10 mouse cellular contexts compared by ENCODE assay signal in the genomic region with DNA sequence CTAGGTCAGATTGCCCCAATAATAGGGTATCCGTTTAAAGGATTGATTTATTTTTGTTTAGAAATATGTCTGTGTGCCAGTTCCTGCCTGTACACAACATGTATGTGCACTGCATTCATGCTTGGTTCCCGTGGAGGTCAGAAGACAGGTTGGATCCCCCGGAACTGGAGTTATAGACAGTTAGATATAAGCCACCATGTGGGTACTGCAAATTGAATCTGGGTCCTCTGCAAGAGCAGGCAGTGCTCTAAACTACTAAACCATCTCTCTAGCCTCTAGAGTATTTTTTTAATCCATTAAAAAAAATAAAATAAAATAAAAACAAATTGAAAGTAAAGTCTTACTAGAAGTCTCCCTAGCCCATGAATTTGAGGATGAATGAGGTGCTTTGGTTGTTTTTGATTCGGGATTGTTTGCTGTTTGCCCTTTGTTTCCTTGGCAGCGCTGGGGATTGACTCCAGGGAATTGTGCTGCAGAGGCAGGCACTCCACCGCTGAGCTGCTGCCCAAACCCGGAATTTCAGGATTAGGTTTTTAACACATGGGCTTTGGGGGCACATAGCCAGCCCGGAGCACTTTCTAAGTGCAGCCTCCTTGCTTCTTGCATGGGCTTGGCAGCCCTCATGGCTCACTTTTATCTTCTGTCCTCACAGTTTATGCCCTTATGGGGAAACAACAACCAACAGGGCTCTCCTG.
DNase-seq lines count a peak whose midpoint lies in the region; ATAC-seq lines count a peak whose summit lies in the region.
"Had no signal": no experiment of that assay in that cellular context is flagged by ENCODE, and none has a peak within 500 bp of the region (broad histone marks: within the 10 kb centered on the region; RNA-seq: fewer than 3 reads in every experiment).

No protein-coding gene starts in this region.

- no peak for DNase-seq in heart, embryonic 10.5 days (ENCODE audit: low spot score)
- no peak for DNase-seq in heart, adult 11 months
- peak; percentile 40 for DNase-seq in NIH3T3 (ENCODE audit: low read depth)
- peak; percentile 89 for DNase-seq in midbrain, embryonic 11.5 days (ENCODE audit: low spot score, missing footprints)
- no peak for DNase-seq in urinary bladder, adult 2 months (ENCODE audit: low spot score)
- no peak for DNase-seq in c-Kit-positive CD71-positive TER-119-positive erythroid progenitor cells, embryonic 14.5 days (ENCODE audit: low spot score)
- DNase-seq: right cerebral cortex, adult 18-20 months had no signal

- H3K4me3 ChIP-seq in heart, embryonic 10.5 days = no peak overlapping the region
- no peak overlapping the region for H3K4me3 ChIP-seq in heart, embryonic 13.5 days
- H3K4me3 ChIP-seq in midbrain, embryonic 11.5 days (ENCODE audit: low read depth, low read length) = no peak overlapping the region
- H3K4me3 ChIP-seq: embryonic facial prominence, embryonic 12.5 days had no signal

- no peaks in the 10 kb centered on the region for H3K27me3 ChIP-seq in heart, embryonic 10.5 days (ENCODE audit: insufficient read depth, poor library complexity, severe bottlenecking)
- H3K27me3 ChIP-seq in heart, embryonic 13.5 days (replicated peaks) = no peaks in the 10 kb centered on the region
- H3K27me3 ChIP-seq in midbrain, embryonic 11.5 days (ENCODE audit: control insufficient read depth, insufficient read depth, low read length) = no peaks in the 10 kb centered on the region
- H3K27me3 ChIP-seq: CH12.LX; embryonic facial prominence, embryonic 12.5 days had no signal

- no peak overlapping the region; the same call in 1 of the 2 replicates for H3K4me2 ChIP-seq in heart, embryonic 13.5 days
- H3K4me2 ChIP-seq in midbrain, embryonic 11.5 days = no peak overlapping the region
- H3K4me2 ChIP-seq: embryonic facial prominence, embryonic 12.5 days had no signal

- H3K9me3 ChIP-seq in heart, embryonic 10.5 days = no peaks in the 10 kb centered on the region
- H3K9me3 ChIP-seq in heart, embryonic 13.5 days = no peaks in the 10 kb centered on the region
- no peaks in the 10 kb centered on the region for H3K9me3 ChIP-seq in midbrain, embryonic 11.5 days (ENCODE audit: control insufficient read depth, low read length)
- H3K9me3 ChIP-seq: embryonic facial prominence, embryonic 12.5 days had no signal

- WGBS in heart, embryonic 10.5 days = 35% methylated on average over 8 of the region's 8 CpGs
- WGBS in heart, embryonic 13.5 days = 34% methylated on average over 8 of the region's 8 CpGs
- WGBS in midbrain, embryonic 11.5 days = 26% methylated on average over 8 of the region's 8 CpGs

- peaks cover 33% of the 10 kb centered on the region for H3K4me1 ChIP-seq in heart, embryonic 10.5 days
- peaks cover 43% of the 10 kb centered on the region for H3K4me1 ChIP-seq in heart, embryonic 13.5 days
- H3K4me1 ChIP-seq in midbrain, embryonic 11.5 days (ENCODE audit: control insufficient read depth, insufficient read depth, low read length) = peaks cover 10% of the 10 kb centered on the region

- H3K36me3 ChIP-seq in heart, embryonic 10.5 days = no peaks in the 10 kb centered on the region
- H3K36me3 ChIP-seq in heart, embryonic 13.5 days = no peaks in the 10 kb centered on the region
- no peaks in the 10 kb centered on the region for H3K36me3 ChIP-seq in midbrain, embryonic 11.5 days (ENCODE audit: control insufficient read depth, insufficient read depth, low read length)
- H3K36me3 ChIP-seq: embryonic facial prominence, embryonic 12.5 days had no signal

- H3K9ac ChIP-seq in heart, embryonic 13.5 days = 0 out of 2 replicates have a peak overlapping the region, but pooled peaks have one; percentile 33
- no peak overlapping the region for H3K9ac ChIP-seq in midbrain, embryonic 11.5 days (ENCODE audit: low read length)
- H3K9ac ChIP-seq: embryonic facial prominence, embryonic 12.5 days had no signal

- H3K27ac ChIP-seq in heart, embryonic 10.5 days = peak overlapping the region; percentile 50
- no peak overlapping the region; the same call in 1 of the 2 replicates for H3K27ac ChIP-seq in heart, embryonic 13.5 days (replicated peaks)
- H3K27ac ChIP-seq in midbrain, embryonic 11.5 days (ENCODE audit: low read depth, low read length) = no peak overlapping the region
- H3K27ac ChIP-seq: embryonic facial prominence, embryonic 12.5 days had no signal

- ATAC-seq in heart, embryonic 13.5 days (ENCODE audit: extremely low read depth, insufficient number of reproducible peaks, low FRiP score, low TSS enrichment) = no peak
- no peak; the same call in 1 of the 2 replicates for ATAC-seq in midbrain, embryonic 11.5 days (ENCODE audit: low FRiP score)

Comparison
In these comparisons a context has a peak if more than half of its experiments do, and no peak if none do; other contexts are left out.
1. DNase-seq: peak in NIH3T3 (single experiment) and midbrain, embryonic 11.5 days (single experiment); none in heart, embryonic 10.5 days (single experiment), heart, adult 11 months (single experiment), urinary bladder, adult 2 months (single experiment) and c-Kit-positive CD71-positive TER-119-positive erythroid progenitor cells, embryonic 14.5 days (single experiment).